Mouse (Mus musculus) spleen, adult 2 months (tissue): ENCODE data around the gene Grhl1. TPM values are rescaled to one million over a fixed set of nuclear protein-coding genes. Genes with fewer than 3 reads are reported as not detected.
"Not testable (repeated sequence)": the region's sequence is repeated elsewhere in the genome, so short reads cannot be mapped to it uniquely, and the experiment has no call there.

Source experiments
- DNase-seq, 2 experiments: peaks; one replicate each; pipeline versions ENCODE4 v3.0.0 to v3.0.0-alpha.2; 2012 to 2021; ENCODE audit warnings: low spot score in 2 of 2, low read depth in 1 of 2
- H3K27ac ChIP-seq: fragments of 200-500 bp; 2 replicates; pipeline ENCODE4 v1.5.1; 2012; ENCODE audit warnings: low read length, inconsistent platforms; ENCODE audit not compliant: insufficient read depth
- H3K27me3 ChIP-seq: fragments of 200-500 bp; 2 replicates; pipeline ENCODE4 v1.6.1; 2012; ENCODE audit warnings: mild to moderate bottlenecking, moderate library complexity, low read length, inconsistent platforms; ENCODE audit not compliant: control insufficient read depth, insufficient read depth
- H3K36me3 ChIP-seq: fragments of 200-500 bp; 2 replicates; pipeline ENCODE4 v1.6.1; 2012; ENCODE audit warnings: mild to moderate bottlenecking, low read length, inconsistent platforms; ENCODE audit not compliant: control insufficient read depth, insufficient read depth
- H3K4me1 ChIP-seq: fragments of 200-500 bp; 2 replicates; pipeline ENCODE4 v1.6.1; 2011; ENCODE audit warnings: inconsistent platforms; ENCODE audit not compliant: control insufficient read depth, insufficient read depth, insufficient read length
- H3K4me3 ChIP-seq: fragments of 200-500 bp; 2 replicates; pipeline ENCODE4 v1.5.1; 2011; ENCODE audit warnings: mild to moderate bottlenecking, inconsistent platforms; ENCODE audit not compliant: insufficient read depth, insufficient read length; ENCODE audit errors: extremely low read depth
- CTCF ChIP-seq: fragments of 200-500 bp; IDR thresholded peaks from 2 replicates; pipeline ENCODE4 v1.5.1; 2011; ENCODE audit warnings: mild to moderate bottlenecking, inconsistent platforms; ENCODE audit not compliant: insufficient read depth, insufficient read length, insufficient replicate concordance; ENCODE audit errors: extremely low read depth
- POLR2A ChIP-seq: fragments of 200-500 bp; IDR thresholded peaks from 2 replicates; pipeline ENCODE4 v1.6.1; 2011; ENCODE audit warnings: low read depth, low read length, inconsistent platforms
- WGBS: fragments of 180-500 bp; shearing (Covaris S2); methylation state at CpG from one replicate; pipeline ENCODE4 v1.1.7; 2018; 5-methylcytosine and 5-hydroxymethylcytosine counted together
- polyA plus RNA-seq: library from polyadenylated mRNA; depleted of rRNA; stranded (reverse); fragments of >200 nt; gene quantifications from 2 replicates; pipeline ENCODE4 v1.2.3, GENCODE M21; 2012

Grhl1 gene
- polyA plus RNA-seq, 1 experiment = 0.35 TPM

- H3K27ac ChIP-seq = no peak overlapping the region
- H3K36me3 ChIP-seq = no peaks in the 10 kb centered on the region
- H3K4me1 ChIP-seq = peaks cover 19% of the 10 kb centered on the region
- TF ChIP-seq CTCF (no peak), POLR2A (no peak)
- DNase-seq = no peak
- WGBS = 61% methylated on average over 3 of the region's 3 CpGs
- no peak overlapping the region for H3K4me3 ChIP-seq
- no peaks in the 10 kb centered on the region for H3K27me3 ChIP-seq
Observed at GRCm38 (mm10) chr12:24634648-24635047, 62.6 kb downstream of the Grhl1 start.

- not testable (repeated sequence) for H3K36me3 ChIP-seq, H3K27ac ChIP-seq, H3K4me3 ChIP-seq, H3K27me3 ChIP-seq, DNase-seq
- H3K4me1 ChIP-seq = peaks cover 11% of the 10 kb centered on the region; the same call in 1 of the 2 replicates
- WGBS = 98% methylated on average over 10 of the region's 10 CpGs
Observed at GRCm38 (mm10) chr12:24638787-24639186, 66.7 kb downstream of the Grhl1 start.

- Histone ChIP-seq H3K27ac (no peak overlapping the region), H3K27me3 (no peaks in the 10 kb centered on the region), H3K36me3 (no peaks in the 10 kb centered on the region), H3K4me1 (peaks cover 10% of the 10 kb centered on the region), H3K4me3 (no peak overlapping the region)
- DNase-seq = no peak
- TF ChIP-seq CTCF (no peak), POLR2A (no peak)
- 84% methylated on average over 4 of the region's 4 CpGs for WGBS
Observed at GRCm38 (mm10) chr12:24642370-24642802, 70.3 kb downstream of the Grhl1 start.

GRCm38 (mm10) chr12:24644125-24644571 lies 72.1 kb downstream of the Grhl1 start:
- WGBS = 14% methylated on average over 1 of the region's 1 CpGs
- H3K4me3 ChIP-seq = no peak overlapping the region
- H3K4me1 ChIP-seq = peaks cover 10% of the 10 kb centered on the region
- peak overlapping the region; percentile 66; the same call in 1 of the 2 replicates for H3K27ac ChIP-seq
- peak in 1 of 2 experiments; percentile 23 for DNase-seq
- H3K36me3 ChIP-seq = no peaks in the 10 kb centered on the region
- no peak for TF ChIP-seq POLR2A
- TF ChIP-seq CTCF = no peak
- no peaks in the 10 kb centered on the region for H3K27me3 ChIP-seq

GRCm38 (mm10) chr12:24645901-24646300 lies 73.8 kb downstream of the Grhl1 start:
- Histone ChIP-seq H3K27ac (no peak overlapping the region), H3K4me1 (peaks cover 18% of the 10 kb centered on the region), H3K27me3 (no peaks in the 10 kb centered on the region), H3K36me3 (no peaks in the 10 kb centered on the region), H3K4me3 (no peak overlapping the region)
- DNase-seq = no peak
- TF ChIP-seq CTCF (no peak), POLR2A (no peak)
- WGBS = 75% methylated on average over 6 of the region's 6 CpGs

- Histone ChIP-seq H3K36me3 (no peaks in the 10 kb centered on the region), H3K27me3 (no peaks in the 10 kb centered on the region), H3K27ac (no peak overlapping the region), H3K4me3 (no peak overlapping the region), H3K4me1 (peaks cover 12% of the 10 kb centered on the region)
- no peak for DNase-seq
- TF ChIP-seq CTCF (no peak), POLR2A (no peak)
- 77% methylated on average over 1 of the region's 1 CpGs for WGBS
Observed at GRCm38 (mm10) chr12:24648094-24648493, 76.0 kb downstream of the Grhl1 start.

GRCm38 (mm10) chr12:24650415-24651062 lies 78.5 kb downstream of the Grhl1 start:
- TF ChIP-seq CTCF (no peak), POLR2A (no peak)
- H3K4me1 ChIP-seq = peaks cover 7% of the 10 kb centered on the region
- 8% methylated on average over 22 of the region's 22 CpGs for WGBS
- peak overlapping the region; percentile 83 for H3K27ac ChIP-seq
- H3K27me3 ChIP-seq = no peaks in the 10 kb centered on the region
- peaks cover 4% of the 10 kb centered on the region for H3K36me3 ChIP-seq
- peak overlapping the region; percentile 65 for H3K4me3 ChIP-seq
- no peak for DNase-seq
